Mouse (Mus musculus): ENCODE results near the gene Fam205c. TPM values are rescaled to one million over a fixed set of nuclear protein-coding genes. Genes with fewer than 3 reads are reported as not detected.
"Not testable (repeated sequence)": the region's sequence is repeated elsewhere in the genome, so short reads cannot be mapped to it uniquely, and the experiment has no call there.

Gene Fam205c
- polyA plus RNA-seq, 1 experiment from 2014 or later, result 0.35 TPM

GRCm38 (mm10) chr4:42868193-42868592 lies 5.8 kb downstream of the Fam205c start:
- Histone ChIP-seq H3K9ac (ENCODE audit: low read depth, low read length) (no peak overlapping the region), H3K27ac (ENCODE audit: low read depth, low read length) (no peak overlapping the region), H3K36me3 (ENCODE audit: control insufficient read depth, insufficient read depth, low read length) (no peaks in the 10 kb centered on the region), H3K4me2 (replicated peaks; ENCODE audit: low read depth, low read length) (no peak overlapping the region), H3K9me3 (ENCODE audit: control insufficient read depth, low read length) (no peaks in the 10 kb centered on the region), H3K27me3 (ENCODE audit: control insufficient read depth, insufficient read depth, low read length) (no peaks in the 10 kb centered on the region), H3K4me1 (ENCODE audit: control insufficient read depth, insufficient read depth, low read length) (no peaks in the 10 kb centered on the region), H3K4me3 (ENCODE audit: low read length) (no peak overlapping the region)
- ATAC-seq (ENCODE audit: low FRiP score, low TSS enrichment), result no peak
- WGBS, result 86% methylated on average over 5 of the region's 5 CpGs

- no peak overlapping the region for H3K9ac ChIP-seq (ENCODE audit: low read depth, low read length)
- 61% methylated on average over 3 of the region's 3 CpGs for WGBS
- H3K36me3 ChIP-seq (ENCODE audit: control insufficient read depth, insufficient read depth, low read length), result no peaks in the 10 kb centered on the region
These were observed 6.6 kb downstream of the Fam205c start for GRCm38 (mm10) chr4:42867390-42867789.

GRCm38 (mm10) chr4:42863487-42863886 lies 10.5 kb downstream of the Fam205c start:
- H3K9ac ChIP-seq (ENCODE audit: low read depth, low read length); H3K4me2 ChIP-seq (replicated peaks; ENCODE audit: low read depth, low read length); H3K36me3 ChIP-seq (ENCODE audit: control insufficient read depth, insufficient read depth, low read length); ATAC-seq (ENCODE audit: low FRiP score, low TSS enrichment); H3K27me3 ChIP-seq (ENCODE audit: control insufficient read depth, insufficient read depth, low read length); H3K9me3 ChIP-seq (ENCODE audit: control insufficient read depth, low read length); H3K27ac ChIP-seq (ENCODE audit: low read depth, low read length); H3K4me3 ChIP-seq (ENCODE audit: low read length); H3K4me1 ChIP-seq (ENCODE audit: control insufficient read depth, insufficient read depth, low read length): not testable (repeated sequence)
- 82% methylated on average over 4 of the region's 5 CpGs for WGBS

More at GRCm38 (mm10) chr4:42867390-42867789, 6.6 kb downstream of the Fam205c start:
- no peak for ATAC-seq (ENCODE audit: low FRiP score, low TSS enrichment)
- Histone ChIP-seq H3K27me3 (ENCODE audit: control insufficient read depth, insufficient read depth, low read length) (no peaks in the 10 kb centered on the region), H3K27ac (ENCODE audit: low read depth, low read length) (no peak overlapping the region), H3K9me3 (ENCODE audit: control insufficient read depth, low read length) (no peaks in the 10 kb centered on the region), H3K4me3 (ENCODE audit: low read length) (no peak overlapping the region), H3K4me1 (ENCODE audit: control insufficient read depth, insufficient read depth, low read length) (no peaks in the 10 kb centered on the region), H3K4me2 (replicated peaks; ENCODE audit: low read depth, low read length) (no peak overlapping the region)

GRCm38 (mm10) chr4:42860483-42860882 lies 13.6 kb downstream of the Fam205c start:
- 76% methylated on average over 9 of the region's 9 CpGs for WGBS
- not testable (repeated sequence) for H3K4me1 ChIP-seq (ENCODE audit: control insufficient read depth, insufficient read depth, low read length); H3K4me2 ChIP-seq (replicated peaks; ENCODE audit: low read depth, low read length); H3K9ac ChIP-seq (ENCODE audit: low read depth, low read length); H3K9me3 ChIP-seq (ENCODE audit: control insufficient read depth, low read length); H3K36me3 ChIP-seq (ENCODE audit: control insufficient read depth, insufficient read depth, low read length); H3K27ac ChIP-seq (ENCODE audit: low read depth, low read length); H3K4me3 ChIP-seq (ENCODE audit: low read length); H3K27me3 ChIP-seq (ENCODE audit: control insufficient read depth, insufficient read depth, low read length); ATAC-seq (ENCODE audit: low FRiP score, low TSS enrichment)

- H3K9me3 ChIP-seq (ENCODE audit: control insufficient read depth, low read length); H3K4me1 ChIP-seq (ENCODE audit: control insufficient read depth, insufficient read depth, low read length); H3K27me3 ChIP-seq (ENCODE audit: control insufficient read depth, insufficient read depth, low read length); H3K9ac ChIP-seq (ENCODE audit: low read depth, low read length); H3K4me3 ChIP-seq (ENCODE audit: low read length); H3K27ac ChIP-seq (ENCODE audit: low read depth, low read length); H3K36me3 ChIP-seq (ENCODE audit: control insufficient read depth, insufficient read depth, low read length); H3K4me2 ChIP-seq (replicated peaks; ENCODE audit: low read depth, low read length); ATAC-seq (ENCODE audit: low FRiP score, low TSS enrichment): not testable (repeated sequence)
- 72% methylated on average over 1 of the region's 1 CpGs for WGBS
These were observed 17.4 kb downstream of the Fam205c start, which contains the start of gene Gm12394 for GRCm38 (mm10) chr4:42856671-42857070. TSS of gene Gm12394 (minus strand) at chr4:42856771.

GRCm38 (mm10) chr4:42853788-42854187 lies 20.2 kb downstream of the Fam205c start, which contains the start of gene Fam205a1:
TSS of gene Fam205a1 (minus strand) at chr4:42853888.
- H3K27ac ChIP-seq (ENCODE audit: low read depth, low read length); H3K27me3 ChIP-seq (ENCODE audit: control insufficient read depth, insufficient read depth, low read length); H3K4me1 ChIP-seq (ENCODE audit: control insufficient read depth, insufficient read depth, low read length); H3K4me2 ChIP-seq (replicated peaks; ENCODE audit: low read depth, low read length); ATAC-seq (ENCODE audit: low FRiP score, low TSS enrichment); H3K36me3 ChIP-seq (ENCODE audit: control insufficient read depth, insufficient read depth, low read length); H3K9me3 ChIP-seq (ENCODE audit: control insufficient read depth, low read length); H3K9ac ChIP-seq (ENCODE audit: low read depth, low read length); H3K4me3 ChIP-seq (ENCODE audit: low read length): not testable (repeated sequence)
- WGBS, result 67% methylated on average over 1 of the region's 1 CpGs

Other genes with a start within 250 kb of the Fam205c start
- gene Gm2564, start 244.5 kb downstream of the Fam205c start, polyA plus RNA-seq (2014; fragmentation: Nextera tagmentation; extraction: Ambion mirVana), result not detected in 2 replicates
- gene Ccl27b, start 219.0 kb downstream of the Fam205c start, polyA plus RNA-seq (2014; fragmentation: Nextera tagmentation; extraction: Ambion mirVana), result not detected in 2 replicates
- gene Il11ra2, start 212.3 kb downstream of the Fam205c start, polyA plus RNA-seq (2014; fragmentation: Nextera tagmentation; extraction: Ambion mirVana), result not detected in 2 replicates
- not detected in 2 replicates for gene 4930578G10Rik, start 138.7 kb downstream of the Fam205c start, polyA plus RNA-seq (2014; fragmentation: Nextera tagmentation; extraction: Ambion mirVana)
- not detected in 2 replicates for gene Ccl19, start 117.7 kb downstream of the Fam205c start, polyA plus RNA-seq (2014; fragmentation: Nextera tagmentation; extraction: Ambion mirVana)
- gene Ccl21a, start 100.2 kb downstream of the Fam205c start, polyA plus RNA-seq (2014; fragmentation: Nextera tagmentation; extraction: Ambion mirVana), result 47.2 and 48.1 TPM in 2 replicates
- gene Fam205a1, start 20.3 kb downstream of the Fam205c start, polyA plus RNA-seq (2014; fragmentation: Nextera tagmentation; extraction: Ambion mirVana), result not detected in 2 replicates
- 0.14 and 0.16 TPM in 2 replicates for gene Gm12394, start 17.5 kb downstream of the Fam205c start, polyA plus RNA-seq (2014; fragmentation: Nextera tagmentation; extraction: Ambion mirVana)
- 0.41 and 1.1 TPM in 2 replicates for gene Phf24, start 42.4 kb upstream of the Fam205c start, polyA plus RNA-seq (2014; fragmentation: Nextera tagmentation; extraction: Ambion mirVana)
- gene Dnajb5, start 75.6 kb upstream of the Fam205c start, polyA plus RNA-seq (2014; fragmentation: Nextera tagmentation; extraction: Ambion mirVana), result 5.1 and 6.8 TPM in 2 replicates
- gene 1700022I11Rik, start 95.4 kb upstream of the Fam205c start, polyA plus RNA-seq (2014; fragmentation: Nextera tagmentation; extraction: Ambion mirVana), result 0.34 and 0.37 TPM in 2 replicates
- 351 and 554 TPM in 2 replicates for gene Vcp, start 126.3 kb upstream of the Fam205c start, polyA plus RNA-seq (2014; fragmentation: Nextera tagmentation; extraction: Ambion mirVana)
- 11.8 and 16.9 TPM in 2 replicates for gene Fancg, start 136.3 kb upstream of the Fam205c start, polyA plus RNA-seq (2014; fragmentation: Nextera tagmentation; extraction: Ambion mirVana)
- gene Pigo, start 151.6 kb upstream of the Fam205c start, polyA plus RNA-seq (2014; fragmentation: Nextera tagmentation; extraction: Ambion mirVana), result 14.5 and 21.0 TPM in 2 replicates
- gene Stoml2, start 157.5 kb upstream of the Fam205c start, polyA plus RNA-seq (2014; fragmentation: Nextera tagmentation; extraction: Ambion mirVana), result 353 and 454 TPM in 2 replicates
- gene Fam214b, start 172.0 kb upstream of the Fam205c start, polyA plus RNA-seq (2014; fragmentation: Nextera tagmentation; extraction: Ambion mirVana), result 6.8 and 8.3 TPM in 2 replicates
- 5.6 and 9.0 TPM in 2 replicates for gene Unc13b, start 184.7 kb upstream of the Fam205c start, polyA plus RNA-seq (2014; fragmentation: Nextera tagmentation; extraction: Ambion mirVana)

Measured in kidney, embryonic 14.5 days (tissue).